Mouse (Mus musculus): ENCODE measurements around the gene Kif1a. TPM values are rescaled to one million over a fixed set of nuclear protein-coding genes. Genes with fewer than 3 reads are reported as not detected.

Kif1a gene
- polyA plus RNA-seq, 1 experiment from 2014 or later = 10.0 TPM

DNA sequence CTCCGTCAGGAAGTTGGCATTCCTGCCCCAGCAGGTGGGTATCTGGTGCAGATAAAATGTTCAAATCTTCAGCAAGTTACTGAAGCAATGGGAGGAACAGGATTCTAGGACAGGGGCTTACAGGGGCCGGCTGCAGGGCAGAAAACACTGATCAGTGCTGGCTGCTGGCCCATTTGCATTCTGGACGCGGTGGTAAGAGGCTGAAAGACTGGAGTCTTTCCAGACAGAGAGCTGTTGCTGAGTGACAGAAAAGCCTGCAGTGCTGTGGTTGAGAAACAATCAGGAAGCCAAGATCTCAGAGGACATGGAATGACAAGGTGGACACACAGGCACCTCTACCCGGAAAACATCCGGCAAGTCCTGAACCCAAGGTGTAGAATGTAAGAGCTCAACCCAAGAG lies 16.6 kb downstream of the Kif1a start:
- Histone ChIP-seq H3K27ac (no peak overlapping the region), H3K27me3 (no peaks in the 10 kb centered on the region), H3K9me3 (replicated peaks) (no peaks in the 10 kb centered on the region), H3K4me1 (peaks cover 8% of the 10 kb centered on the region; the same call in 1 of the 2 replicates), H3K4me2 (no peak overlapping the region), H3K9ac (no peak overlapping the region), H3K4me3 (replicated peaks) (no peak overlapping the region), H3K36me3 (no peaks in the 10 kb centered on the region)
- no peak for ATAC-seq (replicated peaks; ENCODE audit: low FRiP score)
- 76% methylated on average over 6 of the region's 6 CpGs for WGBS

DNA sequence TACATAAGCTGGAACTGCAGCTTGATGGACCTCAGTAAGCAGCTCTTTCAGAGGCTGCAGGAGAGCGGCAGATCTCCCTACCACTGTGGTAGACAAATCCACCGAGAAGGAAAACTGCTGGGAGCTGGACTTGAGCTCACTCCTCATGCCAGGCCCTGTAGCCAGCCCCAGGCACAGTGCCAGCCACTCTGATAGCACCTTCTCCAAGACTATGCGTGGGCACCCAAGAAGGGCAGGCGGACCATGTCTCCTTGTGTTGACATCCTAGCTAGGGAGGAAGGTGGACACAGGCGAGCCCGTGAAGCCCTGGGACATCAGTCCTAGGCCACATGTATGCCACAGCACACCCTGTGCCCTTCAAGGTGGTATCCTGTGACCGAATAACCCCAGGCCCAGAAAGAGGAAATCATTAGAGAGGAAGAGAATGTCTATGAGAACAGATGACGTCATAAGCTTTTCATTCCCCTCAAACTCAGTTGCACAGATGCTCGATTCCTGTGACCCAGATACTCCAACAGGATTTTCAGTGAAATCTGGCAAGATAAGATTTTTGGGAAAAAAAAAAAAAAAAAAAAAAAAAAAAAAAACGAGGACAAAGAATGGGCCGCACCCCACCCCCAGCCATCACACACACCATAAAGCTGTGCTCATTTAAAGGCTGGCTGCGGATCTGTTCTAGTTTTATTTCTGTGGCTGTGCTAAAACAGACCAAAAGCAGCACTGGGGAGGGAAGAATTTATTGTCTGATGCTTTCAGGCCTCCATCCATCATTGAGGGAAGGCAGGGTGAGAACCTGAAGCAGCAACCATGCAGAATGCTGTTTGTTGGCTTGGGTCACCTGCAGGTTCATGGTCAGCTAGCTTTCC lies 18.1 kb downstream of the Kif1a start:
- no peak overlapping the region for H3K4me2 ChIP-seq
- H3K27me3 ChIP-seq = no peaks in the 10 kb centered on the region
- peaks cover 8% of the 10 kb centered on the region; the same call in 1 of the 2 replicates for H3K4me1 ChIP-seq
- no peak overlapping the region for H3K4me3 ChIP-seq (replicated peaks)
- H3K9me3 ChIP-seq (replicated peaks) = no peaks in the 10 kb centered on the region
- no peak overlapping the region for H3K9ac ChIP-seq
- 75% methylated on average over 12 of the region's 12 CpGs for WGBS
- no peak for ATAC-seq (replicated peaks; ENCODE audit: low FRiP score)
- H3K27ac ChIP-seq = no peak overlapping the region
- H3K36me3 ChIP-seq = no peaks in the 10 kb centered on the region

DNA sequence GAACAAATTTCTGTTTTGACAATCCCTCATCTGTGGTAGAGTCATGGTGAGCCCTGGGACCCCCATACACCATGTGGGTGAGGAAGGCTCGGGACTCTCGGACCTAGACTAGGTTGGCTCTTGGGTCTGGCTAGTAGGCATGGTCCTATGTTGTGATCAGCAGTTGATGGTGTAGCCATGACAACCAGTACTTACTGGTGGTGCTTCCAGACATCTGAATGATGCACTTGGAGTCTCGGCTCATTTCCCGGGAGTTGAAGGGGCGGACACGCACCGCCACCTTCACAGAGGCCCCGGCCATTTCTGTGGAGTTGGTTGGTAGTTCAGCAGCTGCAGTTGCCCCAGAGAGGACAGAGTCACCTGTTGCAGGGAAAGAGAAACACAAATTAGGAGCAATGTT lies 19.6 kb downstream of the Kif1a start:
- Histone ChIP-seq H3K36me3 (no peaks in the 10 kb centered on the region), H3K9ac (no peak overlapping the region), H3K4me2 (no peak overlapping the region), H3K9me3 (replicated peaks) (no peaks in the 10 kb centered on the region), H3K4me1 (peaks cover 8% of the 10 kb centered on the region; the same call in 1 of the 2 replicates), H3K4me3 (replicated peaks) (no peak overlapping the region), H3K27ac (no peak overlapping the region), H3K27me3 (no peaks in the 10 kb centered on the region)
- WGBS = 49% methylated on average over 8 of the region's 8 CpGs
- peak; percentile 74 for ATAC-seq (replicated peaks; ENCODE audit: low FRiP score)

DNA sequence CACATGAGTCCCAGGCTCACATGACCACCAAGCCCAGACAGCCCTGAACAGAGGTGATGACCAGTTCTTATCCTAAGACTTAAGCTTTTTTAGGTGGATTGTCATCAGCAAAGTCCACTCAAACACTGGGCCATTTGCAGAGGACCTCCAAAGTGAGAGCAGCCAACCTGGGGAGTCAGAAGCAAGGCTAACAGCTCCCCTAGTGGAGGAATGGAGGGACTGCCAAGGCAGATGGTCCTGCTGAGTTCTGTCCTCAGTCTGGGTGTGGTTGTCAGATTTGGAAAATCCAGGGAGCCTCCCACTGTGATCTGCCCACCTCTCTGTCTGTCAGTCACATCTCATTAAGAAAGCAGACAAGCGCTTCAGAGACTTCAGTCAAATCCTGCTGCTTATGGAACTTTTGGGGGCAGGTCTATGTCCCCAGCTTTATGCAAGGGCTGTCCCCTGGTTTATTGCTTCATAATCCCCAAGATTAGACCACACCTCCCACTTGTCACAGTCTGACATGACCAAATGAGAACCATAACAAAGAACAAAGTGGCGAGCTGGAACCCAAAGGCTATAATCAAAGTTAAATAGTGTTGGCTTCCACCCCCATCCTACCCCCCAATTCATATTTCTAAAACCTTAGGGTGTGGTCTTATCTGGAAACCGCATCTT lies 20.7 kb downstream of the Kif1a start:
- H3K9ac ChIP-seq = no peak overlapping the region
- peaks cover 8% of the 10 kb centered on the region; the same call in 1 of the 2 replicates for H3K4me1 ChIP-seq
- WGBS = 75% methylated on average over 3 of the region's 3 CpGs
- H3K9me3 ChIP-seq (replicated peaks) = no peaks in the 10 kb centered on the region
- no peak overlapping the region for H3K27ac ChIP-seq
- H3K36me3 ChIP-seq = no peaks in the 10 kb centered on the region
- no peaks in the 10 kb centered on the region for H3K27me3 ChIP-seq
- ATAC-seq (replicated peaks; ENCODE audit: low FRiP score) = no peak
- no peak overlapping the region for H3K4me3 ChIP-seq (replicated peaks)
- no peak overlapping the region for H3K4me2 ChIP-seq

DNA sequence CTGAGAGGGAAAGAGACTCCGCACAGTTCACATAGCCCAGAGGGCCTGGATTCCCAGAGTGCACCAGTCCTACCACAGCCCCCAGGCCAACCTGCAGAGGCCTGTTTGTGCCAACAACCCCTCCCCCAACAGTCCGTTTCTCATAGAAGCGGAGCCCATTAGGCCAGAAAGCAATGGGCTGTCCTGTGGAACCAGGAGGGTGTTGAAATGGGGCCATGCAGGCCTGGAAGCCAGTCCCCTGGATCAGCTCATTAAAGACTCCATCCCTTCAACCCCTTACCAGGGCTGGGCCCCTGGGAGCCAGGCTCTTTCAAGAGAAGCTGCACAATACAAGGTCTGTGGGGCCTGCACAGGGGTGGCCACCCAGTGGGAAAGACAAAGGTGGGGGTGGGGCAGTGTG lies 22.1 kb downstream of the Kif1a start:
- ATAC-seq (replicated peaks; ENCODE audit: low FRiP score) = no peak
- Histone ChIP-seq H3K4me3 (replicated peaks) (no peak overlapping the region), H3K9ac (no peak overlapping the region), H3K9me3 (replicated peaks) (no peaks in the 10 kb centered on the region), H3K36me3 (no peaks in the 10 kb centered on the region), H3K4me1 (peaks cover 8% of the 10 kb centered on the region; the same call in 1 of the 2 replicates), H3K27me3 (no peaks in the 10 kb centered on the region), H3K4me2 (no peak overlapping the region), H3K27ac (no peak overlapping the region)
- 85% methylated on average over 3 of the region's 3 CpGs for WGBS

DNA sequence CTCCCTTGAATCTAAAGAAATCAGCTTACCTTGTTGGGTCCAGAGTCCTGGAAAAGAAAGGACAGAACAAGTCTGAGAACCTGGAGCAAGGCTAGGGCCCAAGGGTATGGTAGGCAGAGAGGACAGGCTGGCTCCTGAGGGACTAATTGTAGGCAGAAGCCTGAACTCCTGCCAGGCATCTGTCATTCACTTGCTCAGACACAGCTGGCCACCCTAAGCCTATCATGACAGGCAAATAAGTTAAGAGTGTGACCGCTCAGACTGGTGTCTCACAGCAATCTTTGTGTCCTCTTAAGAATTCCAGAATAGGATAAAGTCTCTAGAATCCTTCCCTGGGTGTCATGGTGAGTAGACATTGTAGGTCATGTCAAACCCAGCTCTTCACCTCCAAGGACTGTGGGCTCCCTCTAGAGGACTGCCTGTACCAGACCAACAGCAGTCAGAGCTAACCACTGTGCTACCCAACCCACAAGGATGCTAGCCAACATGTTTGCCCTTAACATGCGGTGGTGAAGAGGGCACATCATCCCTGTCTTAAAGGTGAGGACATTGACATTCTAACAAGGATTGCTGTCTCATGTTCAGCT lies 29.4 kb downstream of the Kif1a start:
- peaks cover 4% of the 10 kb centered on the region; the same call in 1 of the 2 replicates for H3K4me1 ChIP-seq
- 83% methylated on average over 2 of the region's 2 CpGs for WGBS
- ATAC-seq (replicated peaks; ENCODE audit: low FRiP score) = no peak
- H3K4me2 ChIP-seq = no peak overlapping the region
- H3K27me3 ChIP-seq = no peaks in the 10 kb centered on the region
- H3K36me3 ChIP-seq = no peaks in the 10 kb centered on the region
- no peak overlapping the region for H3K27ac ChIP-seq
- H3K9me3 ChIP-seq (replicated peaks) = no peaks in the 10 kb centered on the region
- H3K4me3 ChIP-seq (replicated peaks) = no peak overlapping the region
- H3K9ac ChIP-seq = no peak overlapping the region

DNA sequence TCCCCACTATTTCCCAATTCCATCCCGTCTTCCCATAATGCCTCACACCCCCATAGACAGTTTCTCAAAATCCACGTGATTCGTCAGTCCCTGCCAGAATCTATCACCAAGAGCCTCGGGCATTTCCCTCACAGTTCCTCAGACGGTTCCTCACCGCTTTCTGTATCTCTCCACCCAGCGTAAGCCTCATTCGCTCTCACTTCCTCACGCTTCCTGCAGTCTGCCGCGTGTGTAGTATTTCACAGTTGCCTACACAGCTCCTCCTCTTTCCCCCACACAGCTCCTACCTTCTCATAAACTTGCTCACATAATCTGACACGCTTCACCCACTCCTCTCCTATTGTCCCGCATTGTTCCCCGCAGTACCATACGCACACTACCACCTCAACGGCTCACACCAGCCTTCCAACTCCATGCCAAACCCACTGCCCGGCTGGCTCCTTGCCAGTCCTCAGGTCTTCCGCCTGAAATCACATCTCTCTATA lies 30.2 kb downstream of the Kif1a start:
- 63% methylated on average over 18 of the region's 18 CpGs for WGBS
- Histone ChIP-seq H3K9ac (no peak overlapping the region), H3K4me3 (replicated peaks) (no peak overlapping the region), H3K9me3 (replicated peaks) (no peaks in the 10 kb centered on the region), H3K27me3 (no peaks in the 10 kb centered on the region), H3K4me1 (peaks cover 4% of the 10 kb centered on the region; the same call in 1 of the 2 replicates), H3K27ac (no peak overlapping the region), H3K4me2 (no peak overlapping the region), H3K36me3 (no peaks in the 10 kb centered on the region)
- ATAC-seq (replicated peaks; ENCODE audit: low FRiP score) = 0 out of 2 replicates have a peak, but pooled peaks have one; percentile 43

DNA sequence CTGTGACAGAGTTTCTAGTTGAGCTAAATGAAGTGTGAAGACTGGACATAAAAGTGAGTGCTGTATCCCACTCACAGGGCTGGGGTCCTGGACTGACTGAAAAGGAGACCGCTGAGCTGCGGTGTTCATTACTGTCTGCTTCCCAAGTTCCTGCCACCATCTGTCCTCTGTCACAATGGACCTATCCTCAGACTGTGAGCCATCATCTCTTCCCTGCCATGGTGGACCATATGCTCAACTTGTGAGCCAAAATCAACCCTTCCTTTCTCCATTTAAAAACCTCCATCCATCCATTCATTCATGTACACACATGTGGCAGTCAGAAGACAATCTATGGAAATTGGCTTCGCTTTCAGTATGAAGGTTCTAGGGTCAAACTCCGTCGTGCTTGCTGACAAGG lies 30.9 kb downstream of the Kif1a start:
- Histone ChIP-seq H3K27me3 (no peaks in the 10 kb centered on the region), H3K4me1 (peaks cover 4% of the 10 kb centered on the region; the same call in 1 of the 2 replicates), H3K4me2 (no peak overlapping the region), H3K4me3 (replicated peaks) (no peak overlapping the region), H3K27ac (no peak overlapping the region), H3K9me3 (replicated peaks) (no peaks in the 10 kb centered on the region), H3K36me3 (no peaks in the 10 kb centered on the region), H3K9ac (no peak overlapping the region)
- 67% methylated on average over 5 of the region's 5 CpGs for WGBS
- no peak for ATAC-seq (replicated peaks; ENCODE audit: low FRiP score)

DNA sequence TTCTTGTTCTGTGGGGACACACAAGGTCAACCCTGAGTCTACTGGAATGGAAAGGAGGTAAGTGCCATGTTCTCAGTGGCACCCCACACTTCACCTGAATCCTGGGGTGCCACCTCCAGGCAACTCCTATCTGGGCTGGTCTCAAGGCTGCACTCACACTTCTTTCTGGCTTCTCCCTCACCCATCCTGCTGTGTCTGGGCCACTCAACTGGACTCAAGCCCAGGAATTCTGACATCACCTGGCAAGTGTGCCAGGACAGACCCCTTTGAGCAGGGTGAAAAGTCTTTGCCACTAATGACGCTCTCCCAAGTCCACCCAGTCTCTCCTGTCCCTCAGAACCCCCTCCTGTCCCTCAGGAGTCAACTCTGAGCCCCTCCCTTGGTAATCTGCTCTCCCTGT lies 33.2 kb downstream of the Kif1a start:
- Histone ChIP-seq H3K27ac (no peak overlapping the region), H3K4me2 (no peak overlapping the region), H3K9me3 (replicated peaks) (no peaks in the 10 kb centered on the region), H3K4me3 (replicated peaks) (no peak overlapping the region), H3K9ac (no peak overlapping the region), H3K27me3 (no peaks in the 10 kb centered on the region), H3K4me1 (peaks cover 10% of the 10 kb centered on the region; the same call in 1 of the 2 replicates), H3K36me3 (no peaks in the 10 kb centered on the region)
- no peak for ATAC-seq (replicated peaks; ENCODE audit: low FRiP score)
- WGBS = 76% methylated on average over 1 of the region's 1 CpGs

DNA sequence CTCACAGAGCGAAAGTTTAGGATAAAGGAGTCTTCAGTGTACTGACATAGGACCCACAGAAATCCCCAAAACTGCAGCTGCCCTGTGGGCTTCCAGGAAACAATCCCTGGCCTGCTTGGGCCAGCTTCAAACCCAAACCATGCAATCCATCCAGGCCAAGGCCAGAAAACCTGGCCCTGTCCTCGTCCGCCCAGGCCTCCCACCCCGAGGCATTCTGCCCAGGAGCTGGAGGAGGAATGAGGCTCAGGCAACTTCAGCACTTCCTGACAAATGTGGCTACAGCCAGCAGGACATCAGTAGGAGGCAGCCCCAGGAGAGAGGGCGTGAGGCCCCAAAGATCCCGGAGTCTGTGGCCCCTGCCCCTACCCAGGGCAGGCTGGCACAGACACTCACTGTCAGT lies 36.1 kb downstream of the Kif1a start:
- H3K9ac ChIP-seq = no peak overlapping the region
- WGBS = 80% methylated on average over 6 of the region's 6 CpGs
- H3K27ac ChIP-seq = no peak overlapping the region
- H3K4me3 ChIP-seq (replicated peaks) = no peak overlapping the region
- no peak for ATAC-seq (replicated peaks; ENCODE audit: low FRiP score)
- peaks cover 9% of the 10 kb centered on the region; the same call in 1 of the 2 replicates for H3K4me1 ChIP-seq
- H3K36me3 ChIP-seq = no peaks in the 10 kb centered on the region
- H3K9me3 ChIP-seq (replicated peaks) = no peaks in the 10 kb centered on the region
- no peaks in the 10 kb centered on the region for H3K27me3 ChIP-seq
- no peak overlapping the region for H3K4me2 ChIP-seq

DNA sequence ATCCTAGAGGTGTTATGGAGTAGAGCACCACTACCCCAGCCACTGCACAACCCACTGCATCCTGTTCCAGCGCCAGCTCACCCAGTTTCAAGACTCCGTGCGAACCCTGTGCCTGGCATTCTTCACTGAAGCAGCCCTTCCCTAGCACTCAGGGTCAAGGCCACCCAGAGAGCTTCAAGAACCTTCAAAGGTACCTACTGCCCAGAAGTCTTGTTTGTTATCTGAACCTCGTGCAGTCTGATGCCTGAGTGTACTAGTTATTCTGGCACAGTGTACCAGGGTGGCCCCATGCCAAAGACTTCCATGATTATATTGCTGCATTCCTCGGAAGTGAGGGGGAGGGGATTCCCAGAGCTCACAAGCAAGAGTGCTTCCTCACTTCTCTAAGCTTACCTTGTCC lies 38.1 kb downstream of the Kif1a start:
- H3K9ac ChIP-seq = no peak overlapping the region
- no peaks in the 10 kb centered on the region for H3K9me3 ChIP-seq (replicated peaks)
- 0 out of 2 replicates have a peak, but pooled peaks have one; percentile 18 for ATAC-seq (replicated peaks; ENCODE audit: low FRiP score)
- no peak overlapping the region for H3K4me3 ChIP-seq (replicated peaks)
- H3K4me2 ChIP-seq = no peak overlapping the region
- no peak overlapping the region for H3K27ac ChIP-seq
- no peaks in the 10 kb centered on the region for H3K36me3 ChIP-seq
- H3K4me1 ChIP-seq = peaks cover 9% of the 10 kb centered on the region; the same call in 1 of the 2 replicates
- WGBS = 60% methylated on average over 5 of the region's 5 CpGs
- no peaks in the 10 kb centered on the region for H3K27me3 ChIP-seq
